Mouse (Mus musculus) embryo, embryonic 11 days (tissue): ENCODE data around the gene Slc28a1.
"Not testable (repeated sequence)": the region's sequence is repeated elsewhere in the genome, so short reads cannot be mapped to it uniquely, and the experiment has no call there.

Experiments
- DNase-seq: peaks from one replicate; pipeline ENCODE4 v3.0.0-alpha.2; 2015

Gene Slc28a1

DNA sequence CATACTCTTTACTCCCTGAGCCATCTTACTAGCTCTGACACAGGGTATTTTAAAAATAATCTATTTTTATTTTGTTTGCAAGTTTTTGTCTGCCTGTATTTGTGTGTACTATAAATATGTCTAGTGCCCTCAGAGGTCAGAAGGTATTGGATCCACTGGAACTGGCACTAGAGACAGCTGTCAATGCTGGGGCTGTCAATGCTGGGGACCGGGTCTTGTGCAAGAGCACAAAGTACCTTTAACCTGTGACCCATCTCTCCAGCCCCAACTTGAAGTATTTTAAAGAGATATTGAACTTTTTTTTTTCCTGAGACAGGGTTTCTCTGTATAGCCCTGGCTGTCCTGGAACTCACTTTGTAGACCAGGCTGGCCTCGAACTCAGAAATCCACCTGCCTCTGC is 59.3 kb downstream of the Slc28a1 start:
- DNase-seq: no peak

- DNase-seq: no peak
Measured at GRCm38 (mm10) chr7:81174654-81175053, 60.1 kb downstream of the Slc28a1 start.

DNA sequence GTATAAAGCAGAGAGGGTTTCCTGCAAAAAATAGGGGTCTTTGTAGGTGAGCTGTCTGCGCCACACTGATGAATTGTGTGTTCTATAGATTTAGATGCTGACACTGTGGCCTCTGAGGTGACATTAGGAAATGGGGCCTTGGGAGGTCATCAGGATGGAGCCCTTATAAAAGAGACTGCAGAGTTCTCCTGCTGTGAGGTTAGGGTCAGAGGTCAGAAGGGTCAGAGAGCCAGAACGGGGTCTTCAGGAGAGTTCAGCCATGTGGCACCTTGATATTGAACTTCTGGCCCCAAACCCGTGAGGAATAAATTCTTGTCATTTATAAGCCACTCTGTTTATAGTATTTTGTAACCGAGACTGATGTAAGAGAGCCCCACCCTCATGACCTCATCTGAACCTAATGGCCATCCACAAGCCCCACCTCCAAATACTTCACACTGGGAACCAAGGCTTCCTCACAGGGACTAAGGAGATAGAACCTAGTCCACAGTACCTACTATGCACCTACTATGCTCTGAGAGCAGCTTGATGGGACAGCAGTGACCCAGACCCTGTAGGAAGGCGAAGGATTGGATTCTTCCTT is 61.7 kb downstream of the Slc28a1 start:
- peak; percentile 18 for DNase-seq

- DNase-seq: no peak
Measured at GRCm38 (mm10) chr7:81179494-81179893, 64.9 kb downstream of the Slc28a1 start.

DNA sequence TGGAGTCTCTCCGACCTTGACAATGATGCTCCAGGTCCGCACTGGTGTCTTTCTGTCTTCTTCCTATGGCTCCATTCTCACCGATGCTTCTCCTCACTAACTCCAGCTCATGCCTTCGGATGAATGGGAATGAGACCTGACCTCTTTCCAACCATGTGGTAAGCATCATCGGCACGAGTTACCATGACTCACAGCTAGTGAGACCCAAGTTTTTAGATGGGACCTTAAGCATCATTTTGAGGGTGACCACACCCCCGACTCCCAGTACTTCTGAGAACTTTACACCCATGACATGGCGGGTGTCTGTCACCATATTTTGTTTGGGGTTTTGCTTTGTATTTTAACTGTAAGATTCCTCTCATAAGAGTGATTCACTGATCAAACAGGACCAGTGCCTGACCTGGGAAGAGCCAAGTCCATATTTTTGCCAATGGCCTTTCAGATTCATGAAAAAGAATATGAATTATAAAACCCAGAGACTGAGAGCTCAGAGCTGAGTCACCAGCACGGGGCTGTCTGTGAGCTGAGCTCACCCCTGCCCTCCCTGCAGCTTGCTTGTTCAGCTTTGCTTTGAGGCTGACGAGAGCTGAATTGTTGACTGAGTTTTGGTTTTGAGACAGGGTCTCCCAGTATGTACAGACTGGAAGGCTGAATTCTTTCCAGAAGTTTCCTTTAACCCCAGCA is 68.0 kb downstream of the Slc28a1 start:
- no peak for DNase-seq

- DNase-seq: no peak
Measured at GRCm38 (mm10) chr7:81183181-81183580, 68.6 kb downstream of the Slc28a1 start.

DNA sequence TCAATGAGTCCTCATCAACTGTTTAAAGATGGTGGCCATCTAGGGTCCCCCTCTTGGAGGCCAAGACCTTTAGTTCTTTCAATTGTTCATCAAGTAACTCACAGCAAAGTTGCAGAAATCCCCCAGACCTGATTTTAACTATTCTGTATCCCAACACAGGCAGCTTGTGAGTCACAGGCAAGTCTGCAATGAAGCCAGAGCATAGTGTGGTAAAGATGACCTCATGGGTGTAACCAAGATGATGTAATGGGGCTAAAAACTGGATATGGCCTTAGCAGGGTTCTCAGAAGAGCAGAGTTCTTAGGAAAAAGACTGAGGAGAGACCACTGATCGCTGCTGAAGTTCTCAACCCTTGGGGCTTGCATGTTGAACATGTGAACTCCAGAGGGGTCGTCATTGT is 69.5 kb downstream of the Slc28a1 start:
- no peak for DNase-seq

- no peak for DNase-seq
Measured at GRCm38 (mm10) chr7:81184651-81185050, 70.1 kb downstream of the Slc28a1 start.

DNA sequence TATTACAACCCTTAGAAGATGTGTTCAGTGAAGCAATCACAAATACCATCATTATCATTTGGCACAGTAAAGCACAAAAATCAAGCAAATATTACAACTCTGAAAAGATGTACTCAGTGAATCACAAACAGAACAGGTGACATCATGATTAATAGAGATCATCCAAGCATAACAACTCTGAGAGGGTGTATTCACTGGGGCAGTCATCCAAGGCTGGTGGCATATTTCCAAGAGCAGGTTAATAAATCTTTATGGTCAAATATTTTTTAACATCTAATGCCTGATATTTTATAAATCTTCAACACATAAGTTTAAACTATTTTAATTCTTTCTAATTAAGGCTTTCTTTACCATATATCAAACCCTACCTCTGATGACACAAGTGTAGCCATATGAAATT is 71.4 kb downstream of the Slc28a1 start:
- DNase-seq: not testable (repeated sequence)

DNA sequence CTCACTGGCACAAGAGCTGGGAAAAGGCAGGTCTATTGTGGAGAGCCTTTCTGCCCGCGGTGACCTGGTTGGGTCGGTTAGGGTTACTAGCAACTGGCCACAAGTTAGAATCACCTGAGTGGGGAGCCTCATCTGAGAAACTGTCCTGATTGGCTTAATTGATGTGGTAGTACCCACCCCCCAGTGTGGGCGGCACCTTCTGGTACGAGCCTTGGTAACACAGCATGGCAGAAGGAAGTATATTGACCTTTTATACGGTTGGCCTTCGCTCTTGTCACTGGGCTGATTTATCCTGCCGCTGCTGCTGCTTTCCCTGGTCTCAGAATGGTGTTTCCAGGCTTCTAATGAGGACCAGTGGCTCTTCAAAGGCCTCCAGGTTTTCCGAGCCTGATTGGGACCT is 74.6 kb downstream of the Slc28a1 start:
- no peak for DNase-seq

DNA sequence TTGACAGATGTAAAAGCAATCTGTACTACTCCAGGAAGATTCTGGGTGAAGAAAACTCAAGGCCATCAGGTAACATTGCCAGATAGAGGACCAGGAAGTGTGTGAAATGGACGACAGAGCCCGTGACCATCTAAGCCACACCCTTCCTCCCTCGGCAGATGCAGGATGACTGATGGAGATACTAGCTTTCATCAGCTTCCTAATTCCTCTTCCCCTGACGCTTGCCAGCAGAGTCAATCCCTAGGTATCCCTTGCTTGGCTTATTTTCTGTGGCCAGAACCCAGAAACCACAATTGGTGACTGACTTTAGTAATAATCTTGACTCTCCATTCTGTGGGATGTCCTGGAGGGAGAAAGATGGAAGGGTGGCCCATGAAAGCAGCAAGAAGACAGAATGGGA is 80.9 kb downstream of the Slc28a1 start:
- DNase-seq: no peak

DNA sequence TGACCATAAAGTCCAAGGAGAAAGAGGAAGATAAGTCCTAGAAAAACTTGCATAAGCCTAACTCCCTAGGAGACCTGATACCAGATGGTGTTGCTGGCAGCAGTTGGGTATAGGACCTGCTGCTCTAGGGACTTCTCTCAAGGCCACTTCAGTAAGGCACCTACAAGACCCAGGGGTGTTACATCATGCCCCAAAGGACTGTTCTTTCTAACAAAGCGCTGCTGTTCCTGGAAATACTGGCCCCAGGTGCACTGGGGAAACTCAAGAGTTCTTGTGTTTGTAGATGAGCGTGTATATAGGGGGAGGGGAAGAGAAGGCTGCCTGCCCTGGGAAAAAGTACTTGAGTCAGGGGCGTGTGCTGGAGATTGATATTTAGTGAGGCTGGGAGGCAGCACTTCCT is 82.2 kb downstream of the Slc28a1 start:
- DNase-seq: no peak

GRCm38 (mm10) chr7:81198538-81198937 is 83.9 kb downstream of the Slc28a1 start:
- DNase-seq: peak; percentile 45

- no peak for DNase-seq
Measured at GRCm38 (mm10) chr7:81199109-81199508, 84.5 kb downstream of the Slc28a1 start.

GRCm38 (mm10) chr7:81199757-81200156 is 85.2 kb downstream of the Slc28a1 start:
- DNase-seq: no peak

- DNase-seq: no peak
Measured at GRCm38 (mm10) chr7:81202389-81202788, 87.8 kb downstream of the Slc28a1 start.

GRCm38 (mm10) chr7:81203576-81203975 is 89.0 kb downstream of the Slc28a1 start:
- DNase-seq: not testable (repeated sequence)

DNA sequence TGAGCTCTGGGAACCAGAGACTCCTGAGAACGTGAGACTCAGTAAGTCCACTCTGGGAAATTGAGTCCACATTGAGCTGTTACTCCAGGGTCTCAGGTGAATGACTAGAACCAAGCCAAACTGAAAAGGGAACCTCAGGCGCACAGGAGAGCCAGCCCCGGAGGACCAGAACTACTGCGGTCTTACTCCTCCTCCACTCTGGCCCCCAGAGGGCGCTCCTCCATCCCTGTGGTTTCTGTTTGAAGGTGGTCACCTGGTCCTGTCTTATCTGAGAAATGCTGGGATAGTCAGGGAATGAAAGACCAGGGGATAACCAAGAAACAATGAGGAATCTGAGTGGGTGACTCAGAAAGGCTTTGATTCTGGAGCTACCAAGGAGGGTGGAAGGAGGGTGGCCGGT is 94.3 kb downstream of the Slc28a1 start:
- DNase-seq: peak; percentile 65

DNA sequence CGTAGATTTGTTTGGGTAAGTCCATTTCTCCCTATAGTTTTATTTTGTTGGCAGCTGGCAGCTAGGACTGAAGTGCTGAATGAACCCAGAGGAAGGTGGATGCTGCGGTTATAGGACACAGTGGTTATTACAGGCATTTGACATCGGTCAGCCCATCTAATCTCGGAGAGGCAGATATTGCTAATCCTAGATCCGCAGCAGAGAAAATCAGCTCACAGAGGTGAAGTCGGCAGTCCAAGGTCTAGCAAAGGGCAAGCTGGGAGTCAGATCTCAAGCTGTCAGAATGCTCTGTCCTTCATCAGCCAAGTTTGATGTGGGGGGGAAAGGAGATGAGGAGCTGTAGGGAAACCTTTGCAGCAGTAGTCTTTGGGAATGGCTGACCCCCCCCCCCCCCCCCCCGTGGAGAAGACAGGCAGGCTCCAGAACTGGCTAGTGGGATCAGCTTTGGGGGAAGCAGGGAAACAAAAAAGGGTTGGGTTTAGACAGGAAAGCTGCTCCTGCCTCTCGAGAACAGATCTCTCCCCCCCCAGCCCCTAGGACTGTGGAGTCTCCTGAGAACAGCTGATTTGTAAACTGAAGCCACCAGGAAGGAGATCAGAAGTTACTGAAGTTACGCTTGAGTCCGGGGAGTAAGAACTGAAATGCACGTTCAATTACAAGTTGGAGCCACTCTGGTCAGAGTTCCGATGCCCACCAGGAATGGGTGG is 95.5 kb downstream of the Slc28a1 start:
- DNase-seq: no peak

GRCm38 (mm10) chr7:81211760-81212159 is 97.2 kb downstream of the Slc28a1 start:
- DNase-seq: peak; percentile 44

- peak; percentile 78 for DNase-seq
Measured at GRCm38 (mm10) chr7:81212261-81212681, 97.7 kb downstream of the Slc28a1 start.

- peak; percentile 95 for DNase-seq
Measured at GRCm38 (mm10) chr7:81212697-81213346, 98.2 kb downstream of the Slc28a1 start.

GRCm38 (mm10) chr7:81213347-81214152 is 99.0 kb downstream of the Slc28a1 start, which contains the start of gene Pde8a:
Pde8a (plus strand) TSS chr7:81213596.
- no peak for DNase-seq
